Mouse (Mus musculus): ENCODE data around the gene Prdm12.

The Prdm12 gene

DNA sequence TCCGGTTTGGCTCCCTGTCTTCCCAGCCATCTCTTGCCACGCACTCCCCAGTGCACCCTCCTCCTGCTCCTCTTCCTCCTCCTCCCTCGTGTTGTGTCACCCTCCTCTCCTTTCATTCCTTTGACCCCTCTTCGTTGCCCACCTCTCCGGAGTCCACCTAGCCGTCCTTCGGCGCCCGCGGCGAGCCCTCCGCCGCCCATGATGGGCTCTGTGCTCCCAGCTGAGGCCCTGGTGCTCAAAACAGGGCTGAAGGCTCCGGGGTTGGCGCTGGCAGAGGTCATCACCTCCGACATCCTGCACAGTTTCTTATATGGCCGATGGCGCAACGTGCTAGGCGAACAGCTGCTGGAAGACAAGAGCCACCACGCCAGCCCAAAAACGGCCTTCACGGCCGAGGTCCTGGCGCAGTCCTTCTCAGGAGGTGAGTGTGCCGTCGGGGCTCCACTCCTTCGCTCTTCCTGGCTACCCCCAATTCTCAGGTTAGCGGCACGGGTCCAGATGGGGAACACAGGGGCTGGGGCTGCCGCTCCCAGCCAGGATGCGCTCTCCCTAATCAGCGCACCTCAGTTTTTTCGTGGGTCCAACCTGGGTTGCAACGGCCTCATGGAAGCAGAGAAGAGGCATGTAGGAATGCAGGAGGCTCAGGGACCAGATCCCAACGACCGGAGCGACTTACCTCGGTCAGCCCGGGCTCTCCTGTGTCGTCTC lies at the start of gene Prdm12:
TSS of gene Prdm12 (plus strand) at position 137 of the 708 bp plus-strand sequence.
- DNase-seq (ENCODE audit: low spot score), result no peak

DNA sequence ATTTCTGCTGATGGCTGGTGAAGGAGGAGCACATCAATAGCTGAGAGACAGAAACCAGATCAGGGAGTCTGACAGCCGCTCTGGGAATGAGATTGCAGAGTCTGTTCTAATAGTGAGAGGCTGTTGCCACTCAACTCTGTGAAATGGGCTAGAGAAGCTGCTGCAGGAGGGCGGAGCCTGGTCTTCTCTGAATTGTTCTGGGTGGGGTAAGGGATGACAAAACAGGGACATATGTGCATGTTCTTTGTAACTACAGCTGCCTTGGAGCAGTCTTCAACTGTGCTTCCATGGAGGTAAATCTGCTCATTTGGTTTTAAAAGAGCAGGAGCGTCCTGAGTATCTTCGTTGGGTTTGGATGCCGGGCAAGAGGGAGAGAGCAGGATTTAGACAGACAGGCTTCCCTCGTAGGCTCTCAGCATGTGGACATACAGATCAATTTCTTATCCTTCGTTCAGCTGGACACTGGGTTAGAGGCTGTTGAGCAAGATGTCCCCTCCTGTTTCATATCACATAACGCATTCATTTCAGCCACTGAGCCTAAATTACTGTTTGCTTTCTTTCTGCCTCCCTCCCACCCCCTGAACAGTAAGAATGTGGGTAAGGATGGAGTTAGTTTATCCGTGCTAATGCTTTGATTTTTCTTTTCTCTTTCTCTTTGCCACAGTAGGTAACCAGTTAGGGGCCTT lies 47.9 kb upstream of the Prdm12 start:
- no peak for DNase-seq (ENCODE audit: low spot score)

DNA sequence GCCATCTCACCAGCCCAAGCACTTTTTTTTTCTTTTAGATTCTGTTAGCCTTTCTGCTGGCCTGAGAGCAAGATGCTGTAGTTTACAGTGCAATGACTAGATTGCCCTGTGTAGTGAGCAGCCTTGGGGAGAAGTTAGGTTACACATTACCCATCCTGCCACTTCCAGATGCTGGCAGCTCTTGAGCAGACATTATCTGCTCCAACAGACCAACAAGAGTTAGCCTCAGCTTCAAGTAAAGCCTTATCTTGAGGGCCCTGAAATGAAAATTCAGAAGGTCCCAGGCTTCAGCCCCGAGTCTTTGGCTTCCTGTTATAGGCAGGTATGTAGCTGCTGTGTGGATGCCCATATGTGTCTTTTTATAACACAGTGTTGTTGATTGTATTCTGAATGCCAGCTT lies 32.3 kb upstream of the Prdm12 start:
- DNase-seq (ENCODE audit: low spot score), result no peak

DNA sequence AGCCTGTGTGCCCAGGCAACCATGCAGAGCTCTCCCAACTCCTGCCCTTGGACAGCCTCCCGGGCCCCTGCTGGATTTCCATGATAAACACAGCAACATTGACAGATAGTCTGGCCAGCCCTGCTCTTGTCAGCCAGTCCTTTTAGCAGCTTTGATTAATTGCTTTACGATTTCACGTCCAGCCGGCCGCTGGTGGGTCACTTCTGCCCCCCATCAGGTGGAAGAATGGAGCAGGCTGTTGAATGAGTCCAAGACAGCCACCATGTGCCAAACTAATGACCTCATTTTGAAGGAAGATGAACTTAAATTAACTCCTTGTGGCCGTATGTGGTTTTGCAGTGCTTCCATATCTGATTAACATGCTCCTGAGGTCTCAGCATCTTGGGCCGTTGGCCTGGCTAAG lies 30.0 kb upstream of the Prdm12 start:
- DNase-seq (ENCODE audit: low spot score), result no peak

DNA sequence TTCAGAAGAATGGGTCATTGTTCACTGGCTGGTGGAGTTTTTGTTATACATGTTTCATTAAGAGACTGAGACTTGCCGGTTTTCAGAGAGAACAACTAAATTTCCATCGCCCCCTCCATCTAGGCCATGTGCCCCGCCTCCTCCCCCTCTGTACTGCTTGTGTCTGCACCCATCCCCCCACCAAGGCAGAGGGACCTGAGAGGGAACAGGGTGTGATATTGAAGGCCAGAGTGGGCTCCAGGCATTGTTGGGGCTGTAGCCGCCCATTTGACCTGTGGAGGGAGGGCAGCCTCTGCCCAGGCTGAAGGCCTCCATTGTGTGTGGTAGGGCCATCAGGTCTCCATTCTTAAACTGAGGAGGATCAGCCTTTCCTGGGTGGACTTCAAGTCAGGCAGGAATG lies 28.9 kb upstream of the Prdm12 start:
- DNase-seq (ENCODE audit: low spot score), result no peak

DNA sequence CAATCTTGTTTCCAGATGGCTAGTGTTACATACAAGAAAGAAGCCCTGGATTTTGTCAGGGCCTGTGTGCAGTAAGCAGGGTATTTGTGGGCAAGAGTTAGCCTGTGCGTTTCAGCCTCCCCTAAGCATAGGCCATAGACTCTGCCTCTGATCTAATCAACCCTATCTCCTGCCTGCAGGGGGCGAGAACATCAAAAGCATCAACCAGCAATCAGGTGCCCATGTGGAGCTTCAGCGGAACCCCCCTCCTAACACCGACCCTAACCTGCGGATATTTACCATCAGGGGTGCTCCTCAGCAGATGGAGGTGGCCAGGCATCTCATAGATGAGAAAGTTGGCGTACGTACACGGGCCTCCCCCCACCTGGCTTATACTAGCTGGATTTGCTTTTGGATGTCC lies 28.4 kb upstream of the Prdm12 start:
- DNase-seq (ENCODE audit: low spot score), result no peak

DNA sequence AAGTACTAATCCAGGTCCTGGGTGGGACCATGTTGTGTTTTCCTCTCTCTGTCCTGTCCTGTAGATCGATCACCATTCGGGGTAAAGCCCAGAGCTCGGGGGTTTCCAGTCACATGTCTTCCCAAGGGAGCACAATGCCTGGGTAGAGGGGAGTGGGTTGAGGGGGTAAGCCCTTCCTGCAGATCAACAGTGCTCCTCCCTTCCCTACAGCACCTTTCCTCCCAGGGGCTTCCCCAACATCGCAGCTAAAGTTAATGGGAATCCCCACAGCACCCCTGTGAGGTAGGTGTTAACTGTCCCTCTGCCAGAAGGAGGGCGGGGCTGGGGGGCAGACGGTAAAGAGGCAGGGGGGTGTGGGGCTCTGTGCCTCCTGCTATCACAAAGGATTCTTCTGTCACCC lies 27.2 kb upstream of the Prdm12 start:
- DNase-seq (ENCODE audit: low spot score), result no peak

DNA sequence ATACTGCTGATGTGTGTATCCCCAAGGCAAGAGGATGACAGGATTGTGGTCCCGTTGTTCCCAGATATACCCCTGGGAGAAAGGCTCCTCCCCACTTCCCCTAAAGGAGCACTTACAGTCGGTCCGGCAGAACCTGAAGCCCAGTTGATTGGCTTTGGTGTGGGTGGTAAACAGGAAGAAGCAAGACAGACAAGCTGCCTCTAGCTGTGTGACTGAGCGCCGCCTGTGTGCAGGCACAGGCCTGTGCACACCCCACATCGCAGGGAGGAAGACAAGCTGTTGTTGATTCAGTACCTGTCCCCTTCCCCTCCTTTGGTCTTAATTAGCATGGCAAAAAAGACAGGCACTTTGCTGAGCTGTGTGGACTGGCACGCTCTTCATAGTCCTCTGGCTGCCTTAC lies 26.1 kb upstream of the Prdm12 start:
- no peak for DNase-seq (ENCODE audit: low spot score)

DNA sequence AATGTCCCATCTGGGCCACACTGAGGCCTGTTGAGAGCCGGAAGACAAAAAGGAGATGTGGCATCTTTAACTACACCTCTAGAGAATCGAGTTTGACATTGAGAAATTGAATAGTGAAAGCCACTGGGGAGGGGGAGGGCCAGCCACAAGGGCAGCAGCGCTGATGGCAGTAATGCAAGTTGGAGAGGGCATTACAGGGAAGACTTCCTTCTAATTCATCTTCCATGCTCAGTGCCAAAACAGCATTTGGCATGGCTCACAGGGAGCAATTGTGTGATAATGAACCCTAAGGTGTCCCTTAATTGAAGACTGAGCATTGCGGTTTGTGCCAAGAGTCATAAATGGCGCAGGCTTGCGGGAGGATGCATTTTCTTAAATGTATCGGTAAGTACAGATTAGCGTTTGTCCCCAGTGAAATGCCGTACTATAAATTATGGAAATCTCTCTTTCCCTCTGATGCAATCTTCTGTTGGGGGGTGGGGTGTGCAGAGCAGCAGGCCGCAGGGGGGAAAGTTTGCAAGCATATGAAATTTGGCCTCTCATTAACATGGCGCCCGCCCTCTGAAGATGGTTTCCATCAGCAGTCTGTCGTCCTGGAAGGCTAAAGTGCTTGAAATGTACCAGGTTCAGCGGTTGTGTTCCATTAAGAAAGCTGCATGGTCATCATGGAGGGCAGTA lies 21.2 kb upstream of the Prdm12 start:
- DNase-seq (ENCODE audit: low spot score), result no peak

DNA sequence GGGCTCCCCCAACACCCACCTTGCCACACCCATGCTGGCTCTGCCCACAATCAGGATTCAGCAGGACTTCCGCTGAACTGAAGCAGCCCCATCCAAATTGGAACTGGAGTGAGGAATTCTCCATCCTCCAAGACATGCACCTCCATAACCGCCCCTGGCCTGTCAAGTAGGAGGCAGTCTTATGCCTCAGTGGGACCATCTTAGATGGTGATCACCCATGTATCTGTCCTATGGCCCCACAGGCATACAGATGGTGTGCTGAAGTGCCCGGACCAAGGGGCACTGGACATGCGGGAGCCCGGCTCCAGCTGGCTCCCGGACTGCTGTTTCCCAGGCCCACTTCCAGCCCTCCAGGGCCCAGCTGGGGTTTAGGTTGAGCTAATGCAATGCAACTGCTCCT lies 20.6 kb upstream of the Prdm12 start:
- DNase-seq (ENCODE audit: low spot score), result no peak

DNA sequence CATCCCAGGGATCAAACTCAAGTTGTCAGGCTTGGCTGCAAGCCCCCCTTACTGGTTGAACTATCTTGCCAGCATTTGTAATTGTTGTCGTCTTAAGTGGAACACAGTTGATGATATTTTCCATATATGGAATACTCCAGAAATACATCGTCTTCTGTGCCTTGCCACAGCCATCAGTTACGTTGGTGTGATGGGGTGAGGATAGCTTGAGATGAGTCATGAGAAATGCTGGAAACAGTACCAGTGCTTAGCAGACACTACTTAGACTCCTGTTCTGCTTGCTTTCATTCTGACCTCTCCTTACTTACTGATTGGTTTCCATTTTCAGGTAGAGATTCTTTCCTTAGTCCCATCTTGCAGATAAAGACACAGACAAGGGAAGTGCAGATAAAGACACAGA lies 6.3 kb upstream of the Prdm12 start:
- DNase-seq (ENCODE audit: low spot score), result no peak

DNA sequence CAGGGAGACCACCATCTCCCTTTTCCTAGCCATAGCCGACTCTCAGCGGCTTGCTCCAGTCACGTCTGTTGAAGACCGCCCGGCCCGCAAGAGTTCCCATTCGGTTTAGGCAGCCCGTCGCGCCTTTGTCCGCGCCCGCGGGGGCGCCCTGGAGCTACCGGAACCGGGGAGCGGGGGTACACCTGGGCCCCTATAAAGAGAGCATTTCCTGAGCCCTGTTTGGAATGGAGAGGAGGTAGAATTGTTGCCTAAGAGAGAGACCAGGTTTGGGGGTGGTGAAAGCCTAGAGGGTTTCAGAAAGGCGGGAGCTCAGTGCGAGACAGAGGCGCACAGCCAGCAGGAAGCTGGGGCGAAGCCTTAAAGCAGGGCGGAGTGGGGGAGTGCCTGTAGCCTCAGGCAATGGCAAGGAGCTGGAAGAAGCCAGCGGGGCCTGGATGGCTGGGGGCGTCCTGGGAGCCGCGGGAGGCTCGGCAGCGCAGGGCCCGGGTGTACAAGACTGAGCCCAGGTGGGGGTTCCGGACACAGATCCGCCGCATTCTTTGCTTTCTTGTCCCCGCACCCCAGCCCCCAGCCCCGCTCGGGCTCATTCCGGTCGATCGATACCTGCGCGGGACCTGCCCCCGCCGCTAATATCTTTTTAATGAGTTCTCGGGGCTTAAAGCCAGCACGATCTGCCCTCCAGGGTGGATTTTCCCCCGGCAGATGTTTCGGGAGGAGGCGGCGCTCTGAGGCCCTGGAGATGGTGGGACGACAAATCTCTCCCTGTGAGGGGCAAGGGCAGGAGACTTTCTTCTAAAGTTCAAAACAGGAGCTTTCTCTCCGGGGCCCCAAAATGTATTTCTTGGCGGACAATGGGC lies 4.3 kb upstream of the Prdm12 start:
- DNase-seq (ENCODE audit: low spot score), result no peak

DNA sequence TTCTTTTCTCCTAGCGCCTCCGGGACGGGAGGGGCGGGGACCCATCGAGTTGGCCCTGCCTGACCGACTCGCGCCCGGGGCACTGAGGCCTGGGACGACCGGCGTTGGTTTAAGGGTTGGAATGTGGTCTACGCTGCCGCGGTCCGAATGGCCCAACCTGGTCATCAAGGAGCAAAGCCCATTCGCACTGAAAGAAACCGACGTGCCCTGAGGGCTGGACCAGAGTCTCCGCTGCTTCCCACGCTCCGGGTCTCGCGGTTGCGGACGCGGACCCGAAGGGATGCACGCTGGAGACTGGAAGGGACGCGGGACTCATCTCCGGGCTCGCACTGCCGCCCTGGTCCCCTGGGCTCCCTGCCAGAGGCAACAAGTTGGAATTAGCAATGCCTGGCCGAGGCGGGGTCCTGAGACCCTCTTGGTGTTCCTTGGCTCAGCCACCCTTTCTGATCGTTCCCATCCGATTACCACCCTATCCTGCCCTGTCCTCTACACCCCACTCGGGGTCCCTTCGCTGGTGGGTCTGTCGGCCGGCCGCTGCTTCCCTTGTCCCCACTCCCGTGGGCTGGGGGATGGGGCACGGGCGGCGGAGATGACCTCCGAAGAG lies 3.6 kb upstream of the Prdm12 start:
- no peak for DNase-seq (ENCODE audit: low spot score)

DNA sequence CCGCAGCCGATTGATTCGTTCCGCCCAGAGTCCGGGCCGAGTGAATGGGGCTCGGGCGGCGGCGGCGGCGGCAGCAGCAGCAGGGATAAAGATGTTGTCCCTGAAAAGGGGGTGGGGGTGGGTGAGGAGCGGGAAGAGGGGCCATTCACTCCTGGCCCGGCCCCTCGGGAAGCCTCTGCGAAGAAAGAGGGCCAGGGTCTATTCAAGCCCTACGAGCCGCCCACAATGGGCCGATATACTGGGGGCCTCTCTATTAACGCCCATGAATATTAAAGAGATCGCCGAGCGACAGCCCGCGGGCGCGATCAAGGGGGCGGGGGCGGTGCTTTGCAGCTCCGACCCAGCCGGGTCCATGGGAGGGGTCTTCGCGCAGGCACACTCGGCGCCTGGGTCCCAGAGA lies 3.1 kb upstream of the Prdm12 start:
- DNase-seq (ENCODE audit: low spot score), result no peak

DNA sequence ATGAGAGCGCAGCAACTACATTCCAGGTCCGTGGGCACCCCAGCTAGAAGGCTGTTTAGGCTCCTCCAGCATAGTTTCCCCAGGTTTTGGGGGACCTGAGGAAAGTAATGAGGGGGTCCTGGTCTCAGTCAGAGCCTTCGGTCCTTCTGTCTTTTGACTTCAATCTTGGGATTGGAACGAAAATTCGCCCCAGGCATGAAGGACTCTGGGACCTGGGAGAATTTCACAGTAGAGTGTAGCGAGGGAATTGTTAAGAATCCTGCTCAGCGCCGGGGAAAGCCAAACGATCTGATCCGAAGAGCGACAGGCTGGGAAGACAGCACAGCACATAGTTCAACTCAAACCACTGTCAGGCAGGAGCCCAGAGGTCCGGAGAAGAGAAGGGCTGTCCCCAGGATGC lies 2.5 kb upstream of the Prdm12 start:
- DNase-seq (ENCODE audit: low spot score), result no peak

DNA sequence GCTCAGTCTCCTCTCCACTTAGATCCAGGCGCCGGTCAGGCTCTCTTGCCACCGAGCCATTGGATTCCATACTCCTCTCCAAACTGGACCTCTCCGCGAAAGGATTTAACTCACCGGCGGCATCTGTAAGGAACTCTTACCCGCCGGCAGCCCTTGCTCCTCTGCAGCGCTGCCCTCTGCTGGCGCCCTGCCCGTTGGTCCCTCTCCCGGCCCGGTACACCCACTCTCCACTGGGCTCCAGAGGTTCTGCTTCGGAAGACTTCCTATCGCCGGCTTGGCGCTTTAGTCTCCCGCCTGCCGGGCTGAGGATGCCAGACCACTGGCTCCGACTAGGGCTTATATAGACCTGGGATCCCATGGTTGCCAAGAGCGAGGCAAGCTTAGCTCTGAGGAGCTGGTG lies 2.0 kb upstream of the Prdm12 start:
- peak; percentile 56 for DNase-seq (ENCODE audit: low spot score)

DNA sequence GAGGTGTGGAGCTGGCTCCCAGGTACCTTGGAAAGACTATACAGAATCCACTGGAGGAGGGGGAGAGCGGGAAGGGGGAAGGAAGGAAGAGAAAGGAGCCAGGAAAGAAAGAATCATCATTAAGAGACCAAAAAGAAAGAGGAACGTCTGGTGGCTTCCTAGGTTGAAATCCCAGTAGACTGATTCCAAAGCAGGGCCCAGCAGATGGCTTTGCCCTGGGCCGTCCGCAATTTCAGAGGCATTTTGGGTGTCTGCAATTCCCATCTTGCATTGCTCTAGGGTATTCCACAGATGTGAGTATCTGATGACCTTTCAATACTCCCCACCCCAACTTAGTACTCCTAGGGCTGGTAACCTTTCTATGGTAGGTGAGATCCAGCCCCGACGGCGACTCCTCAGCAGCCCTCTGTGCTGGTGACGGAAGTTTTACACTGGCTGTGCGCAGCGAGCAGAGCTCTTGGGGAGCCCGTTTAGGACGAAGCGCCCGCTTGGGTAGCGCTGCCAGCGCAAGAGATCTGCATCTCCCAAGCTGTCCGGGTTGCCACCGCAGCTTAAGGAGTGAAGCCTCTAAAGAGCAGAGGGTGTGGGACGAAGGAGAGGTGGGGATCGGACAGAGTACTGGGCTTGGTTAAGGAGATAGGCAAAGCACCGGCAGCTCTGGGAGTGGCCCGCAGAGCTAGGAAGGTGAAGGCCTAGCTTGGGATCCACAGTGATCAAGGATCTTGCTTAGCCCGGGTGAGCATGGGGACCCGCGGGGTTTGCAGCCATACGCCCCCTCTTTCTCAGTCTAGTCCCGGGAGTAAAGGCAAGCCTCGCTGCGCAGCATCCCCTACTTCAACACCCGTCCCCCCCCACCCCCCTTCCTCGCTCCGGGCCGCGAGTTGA lies 1.0 kb upstream of the Prdm12 start:
- no peak for DNase-seq (ENCODE audit: low spot score)

DNA sequence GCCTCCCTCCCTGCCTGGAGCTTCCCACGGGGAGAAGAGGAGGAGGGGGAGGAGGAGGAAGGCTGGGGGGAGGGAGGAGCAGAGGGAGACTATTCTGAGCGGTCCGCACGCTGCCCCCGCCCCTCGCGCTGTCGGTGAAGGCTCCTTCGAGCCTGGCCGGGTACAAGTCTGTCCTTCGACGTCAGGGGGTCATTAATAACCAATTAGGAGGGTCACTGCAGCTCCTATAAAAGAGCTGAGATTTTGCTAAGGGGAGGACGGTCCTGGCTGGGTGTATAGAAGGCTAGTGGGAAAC lies 424 bp upstream of the Prdm12 start:
- DNase-seq (ENCODE audit: low spot score), result no peak

DNA sequence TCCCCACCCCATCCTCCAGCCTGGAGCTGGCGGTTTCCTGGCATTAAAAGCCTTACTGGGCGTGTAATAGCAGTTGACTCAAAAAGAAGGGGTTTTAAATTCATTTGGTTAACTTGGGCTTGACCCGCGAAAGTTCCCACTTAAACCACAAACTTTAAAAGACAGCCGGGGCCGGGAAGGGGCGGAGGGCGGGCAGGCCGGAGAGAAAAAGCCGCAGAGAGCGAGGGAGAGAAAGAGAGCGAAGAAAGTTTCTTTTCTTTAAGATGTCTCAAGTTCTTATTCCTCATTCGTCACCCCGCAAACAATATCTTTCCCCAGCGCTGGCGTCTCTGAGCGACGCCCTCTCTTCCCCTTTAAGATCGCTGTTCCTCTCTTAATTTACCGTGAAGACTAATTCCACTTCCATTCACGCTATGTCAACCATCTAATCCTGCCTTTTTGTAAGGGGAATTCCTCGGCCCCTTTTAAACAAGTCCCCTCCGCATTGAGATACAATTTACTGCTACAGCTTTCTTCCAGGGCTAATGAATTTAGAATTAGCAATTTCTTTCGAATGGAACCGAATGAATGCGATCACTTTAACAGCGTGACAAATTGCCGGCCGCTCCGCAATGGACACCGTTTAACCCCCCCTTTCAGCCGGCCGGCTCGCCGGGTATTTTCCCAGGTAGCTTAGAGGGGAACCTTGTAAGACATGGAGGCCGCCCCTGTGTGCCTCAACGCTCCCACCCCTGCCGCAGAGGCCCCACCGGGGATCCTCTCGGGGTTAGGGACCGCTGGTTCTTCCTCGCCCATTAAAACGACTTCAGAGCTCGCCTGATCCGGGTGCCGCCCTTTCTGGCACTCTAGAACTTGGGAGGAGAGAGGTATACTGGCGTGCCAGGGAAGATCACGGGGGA lies 1.0 kb downstream of the Prdm12 start:
- no peak for DNase-seq (ENCODE audit: low spot score)

DNA sequence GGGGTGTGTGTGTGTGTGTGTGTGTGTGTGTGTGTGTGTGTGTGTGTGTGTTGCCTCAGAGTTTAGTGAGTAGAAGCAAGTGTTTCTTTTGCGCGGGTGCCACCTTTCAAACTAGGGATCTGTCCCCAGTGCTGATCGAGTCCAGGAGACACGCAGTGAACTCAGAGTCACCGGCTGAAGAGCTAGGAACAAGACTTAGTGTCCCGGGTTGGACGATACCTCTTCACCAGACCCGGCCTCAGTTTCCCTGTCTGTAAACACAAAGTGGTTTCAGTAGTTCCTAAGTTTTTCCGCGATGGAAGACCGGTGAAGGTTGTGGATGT lies 1.6 kb downstream of the Prdm12 start:
- DNase-seq (ENCODE audit: low spot score), result no peak

Data from urinary bladder, postnatal 14 days (tissue).